Mouse (Mus musculus) MEL (cell line): ENCODE measurements around the gene Psmd3.

Experiments used
- CHD1 ChIP-seq: IDR thresholded peaks from 2 replicates; pipeline ENCODE4 v1.6.1; 2012; ENCODE audit warnings: low read depth, mild to moderate bottlenecking, inconsistent platforms, low read length, improper control_type of control experiment
- CTCF ChIP-seq, 3 experiments: IDR thresholded peaks in 2 of 3; conservative IDR thresholded peaks in 1 of 3; 2 replicates each; pipeline ENCODE4 v1.5.1; 2011 to 2012; ENCODE audit warnings: low read length in 3 of 3, low read depth in 2 of 3, mild to moderate bottlenecking in 2 of 3, improper control_type of control experiment in 1 of 3, inconsistent platforms in 1 of 3, mixed read lengths in 1 of 3, moderate library complexity in 1 of 3; ENCODE audit not compliant: control insufficient read depth in 1 of 3, insufficient read depth in 1 of 3, poor library complexity in 1 of 3, severe bottlenecking in 1 of 3
- ELF1 ChIP-seq: IDR thresholded peaks from 2 replicates; pipeline ENCODE4 v1.6.1; 2014; ENCODE audit warnings: low read depth, mild to moderate bottlenecking, inconsistent platforms, low read length, improper control_type of control experiment, moderate library complexity
- EP300 ChIP-seq, 2 experiments: IDR thresholded peaks; 2 replicates each; pipeline ENCODE4 v1.6.1; 2011; ENCODE audit warnings: improper control_type of control experiment in 2 of 2, low read length in 2 of 2, low read depth in 1 of 2, mild to moderate bottlenecking in 1 of 2
- MAZ ChIP-seq: IDR thresholded peaks from 2 replicates; pipeline ENCODE4 v1.6.1; 2012; ENCODE audit warnings: low read depth, mild to moderate bottlenecking, inconsistent platforms, low read length, improper control_type of control experiment
- MEF2A ChIP-seq: IDR thresholded peaks from 2 replicates; pipeline ENCODE4 v1.6.1; 2014; ENCODE audit warnings: low read depth, mild to moderate bottlenecking, inconsistent platforms, low read length, improper control_type of control experiment; ENCODE audit not compliant: poor library complexity, insufficient replicate concordance, severe bottlenecking; ENCODE audit errors: extremely low read depth
- POLR2A ChIP-seq, 2 experiments: IDR thresholded peaks; 2 replicates each; pipeline ENCODE4 v1.6.1; 2011 to 2012; ENCODE audit warnings: low read length in 2 of 2, mild to moderate bottlenecking in 2 of 2, control low read depth in 1 of 2, improper control_type of control experiment in 1 of 2, low read depth in 1 of 2, moderate library complexity in 1 of 2; ENCODE audit not compliant: control insufficient read depth in 1 of 2, insufficient read depth in 1 of 2, poor library complexity in 1 of 2
- RAD21 ChIP-seq: IDR thresholded peaks from 2 replicates; pipeline ENCODE4 v1.6.1; 2011; ENCODE audit warnings: mild to moderate bottlenecking, low read depth, low read length, improper control_type of control experiment
- TAL1 ChIP-seq: IDR thresholded peaks from 2 replicates; pipeline ENCODE4 v1.6.1; 2012; ENCODE audit warnings: mild to moderate bottlenecking, inconsistent platforms, low read length, moderate library complexity, mixed read lengths

- TF ChIP-seq CHD1 (no peak), EP300 (IDR thresholded peaks at IDR 0.05; ENCODE audit: low read depth in 1 of 2, low read length in 2 of 2) (no peak), POLR2A (IDR thresholded peaks at IDR 0.05; ENCODE audit: control insufficient read depth in 1 of 2, insufficient read depth in 1 of 2, low read depth in 1 of 2, low read length in 2 of 2, poor library complexity in 1 of 2) (no peak), ELF1 (no peak), MEF2A (no peak), RAD21 (no peak), MAZ (no peak), TAL1 (no peak), CTCF (IDR thresholded peaks at IDR 0.05 in 2 of 3, conservative IDR thresholded peaks at IDR 0.05 in 1 of 3; ENCODE audit: control insufficient read depth in 1 of 3, insufficient read depth in 1 of 3, low read depth in 2 of 3, low read length in 3 of 3, poor library complexity in 1 of 3, severe bottlenecking in 1 of 3) (no peak)
These were observed 25.3 kb downstream of the Psmd3 start for GRCm38 (mm10) chr11:98707401-98708281.
